ENCODE assay signal across 20 mouse cellular contexts in the genomic region with DNA sequence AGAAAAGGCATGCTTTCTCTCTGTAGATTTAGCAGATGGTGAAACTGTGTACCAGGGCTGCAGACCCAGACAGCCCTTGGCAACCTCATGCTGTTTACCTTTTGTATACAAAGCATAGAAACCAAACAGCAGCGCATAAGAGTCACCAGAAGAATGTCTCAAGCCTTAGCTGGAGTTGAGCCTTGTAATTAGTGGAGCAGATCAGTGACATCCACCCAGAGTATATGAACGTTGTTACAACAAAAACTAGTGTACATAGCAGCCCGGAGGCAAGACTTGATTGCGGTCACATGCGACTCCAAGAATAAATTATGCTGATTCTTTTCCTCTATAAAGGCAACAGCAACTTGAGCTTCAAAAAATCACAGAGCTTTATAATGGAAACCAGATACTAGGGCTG. TPM values are rescaled to one million over a fixed set of nuclear protein-coding genes. Genes with fewer than 3 reads are reported as not detected.
DNase-seq lines count a peak whose midpoint lies in the region; ATAC-seq lines count a peak whose summit lies in the region.
"Had no signal": no experiment of that assay in that cellular context is flagged by ENCODE, and none has a peak within 500 bp of the region (broad histone marks: within the 10 kb centered on the region; RNA-seq: fewer than 3 reads in every experiment).

No protein-coding gene starts in this region.

- ATAC-seq in kidney, embryonic 14.5 days (ENCODE audit: low FRiP score, low TSS enrichment) = no peak
- no peak for ATAC-seq in kidney, embryonic 16.5 days (ENCODE audit: low FRiP score, low TSS enrichment)
- ATAC-seq in embryonic facial prominence, embryonic 14.5 days (ENCODE audit: low read depth) = peak; percentile 62; the same call in 1 of the 2 replicates
- no peak for ATAC-seq in heart, embryonic 11.5 days (replicated peaks; ENCODE audit: insufficient number of reproducible peaks, low FRiP score, low TSS enrichment)
- ATAC-seq: forebrain, embryonic 16.5 days had no signal

- 74% methylated on average over 5 of the region's 5 CpGs for whole genome bisulfite sequencing in kidney, embryonic 14.5 days
- WGBS in kidney, embryonic 16.5 days = 68% methylated on average over 5 of the region's 5 CpGs
- WGBS in embryonic facial prominence, embryonic 14.5 days = 42% methylated on average over 5 of the region's 5 CpGs
- 83% methylated on average over 5 of the region's 5 CpGs for WGBS in heart, embryonic 11.5 days (ENCODE audit: insufficient replicate concordance)

- no peaks in the 10 kb centered on the region for H3K9me3 ChIP-seq in kidney, embryonic 14.5 days (ENCODE audit: control insufficient read depth, low read length)
- H3K9me3 ChIP-seq in kidney, embryonic 16.5 days (ENCODE audit: low read length) = no peaks in the 10 kb centered on the region
- H3K9me3 ChIP-seq in embryonic facial prominence, embryonic 14.5 days (ENCODE audit: control insufficient read depth, low read length) = no peaks in the 10 kb centered on the region
- no peaks in the 10 kb centered on the region for H3K9me3 ChIP-seq in heart, embryonic 11.5 days (replicated peaks; ENCODE audit: control insufficient read depth, low read length)
- H3K9me3 ChIP-seq: forebrain, embryonic 12.5 days; heart, embryonic 12.5 days; hindbrain, embryonic 10.5 days had no signal

- no peaks in the 10 kb centered on the region for H3K36me3 ChIP-seq in kidney, embryonic 14.5 days (ENCODE audit: control insufficient read depth, insufficient read depth, low read length)
- H3K36me3 ChIP-seq in kidney, embryonic 16.5 days (ENCODE audit: insufficient read depth, low read length) = no peaks in the 10 kb centered on the region
- H3K36me3 ChIP-seq in embryonic facial prominence, embryonic 14.5 days (ENCODE audit: control insufficient read depth, insufficient read depth, low read length) = no peaks in the 10 kb centered on the region
- H3K36me3 ChIP-seq in heart, embryonic 11.5 days (ENCODE audit: control insufficient read depth, insufficient read depth, low read length) = no peaks in the 10 kb centered on the region
- H3K36me3 ChIP-seq: forebrain, embryonic 12.5 days; heart, embryonic 12.5 days; hindbrain, embryonic 10.5 days had no signal

- DNase-seq in kidney, adult 18-20 months = peak; percentile 32
- peak; percentile 35 to 50 for DNase-seq in kidney, postnatal 25 days
- peak; percentile 50 for DNase-seq in embryonic facial prominence, embryonic 14.5 days (ENCODE audit: low spot score)
- no peak for DNase-seq in adrenal gland, postnatal 10 days
- DNase-seq: adrenal gland, adult 2 months; adrenal gland, postnatal 36 days; cerebellum, adult 2 months; cerebellum, postnatal 10 days; gastrocnemius, postnatal 14 days; heart, adult 2 months had no signal

- no peak overlapping the region for H3K9ac ChIP-seq in kidney, embryonic 14.5 days (ENCODE audit: low read depth, low read length)
- H3K9ac ChIP-seq in kidney, embryonic 16.5 days (replicated peaks; ENCODE audit: low read length) = no peak overlapping the region
- no peak overlapping the region for H3K9ac ChIP-seq in embryonic facial prominence, embryonic 14.5 days (ENCODE audit: low read depth, low read length)
- no peak overlapping the region for H3K9ac ChIP-seq in heart, embryonic 11.5 days (ENCODE audit: low read depth, low read length)
- H3K9ac ChIP-seq: forebrain, embryonic 12.5 days; heart, embryonic 12.5 days; hindbrain, embryonic 14.5 days had no signal

- H3K4me1 ChIP-seq in kidney, embryonic 14.5 days (ENCODE audit: control insufficient read depth, insufficient read depth, low read length) = no peaks in the 10 kb centered on the region
- no peaks in the 10 kb centered on the region for H3K4me1 ChIP-seq in kidney, embryonic 16.5 days (ENCODE audit: insufficient read depth, low read length)
- H3K4me1 ChIP-seq in embryonic facial prominence, embryonic 14.5 days (ENCODE audit: control insufficient read depth, insufficient read depth, low read length) = 0 out of 2 replicates have a peak, but pooled peaks cover 4% of the 10 kb centered on the region
- no peaks in the 10 kb centered on the region for H3K4me1 ChIP-seq in heart, embryonic 11.5 days (ENCODE audit: control insufficient read depth, insufficient read depth, low read length)
- H3K4me1 ChIP-seq: forebrain, embryonic 12.5 days; heart, embryonic 12.5 days; hindbrain, embryonic 10.5 days had no signal

- H3K27me3 ChIP-seq in kidney, embryonic 14.5 days (ENCODE audit: control insufficient read depth, insufficient read depth, low read length) = no peaks in the 10 kb centered on the region
- H3K27me3 ChIP-seq in kidney, embryonic 16.5 days (ENCODE audit: insufficient read depth, low read length) = no peaks in the 10 kb centered on the region
- no peaks in the 10 kb centered on the region for H3K27me3 ChIP-seq in embryonic facial prominence, embryonic 14.5 days (replicated peaks; ENCODE audit: control insufficient read depth, insufficient read depth, low read length)
- H3K27me3 ChIP-seq in heart, embryonic 11.5 days (ENCODE audit: control insufficient read depth, insufficient read depth, low read length) = no peaks in the 10 kb centered on the region
- H3K27me3 ChIP-seq: forebrain, embryonic 12.5 days; heart, embryonic 12.5 days had no signal

- no peak overlapping the region for H3K4me3 ChIP-seq in kidney, embryonic 14.5 days (ENCODE audit: low read length)
- no peak overlapping the region for H3K4me3 ChIP-seq in kidney, embryonic 16.5 days (ENCODE audit: low read length)
- H3K4me3 ChIP-seq in embryonic facial prominence, embryonic 14.5 days (ENCODE audit: low read depth, low read length) = no peak overlapping the region
- no peak overlapping the region for H3K4me3 ChIP-seq in heart, embryonic 11.5 days (ENCODE audit: low read depth, low read length)
- H3K4me3 ChIP-seq: forebrain, embryonic 12.5 days; heart, adult 2 months; heart, embryonic 12.5 days; hindbrain, embryonic 10.5 days had no signal

- no peak overlapping the region for H3K27ac ChIP-seq in kidney, embryonic 14.5 days (ENCODE audit: low read depth, low read length)
- H3K27ac ChIP-seq in kidney, embryonic 16.5 days (ENCODE audit: low read length) = no peak overlapping the region
- H3K27ac ChIP-seq in embryonic facial prominence, embryonic 14.5 days (replicated peaks; ENCODE audit: low read depth, low read length) = peak overlapping the region; percentile 64; the same call in 1 of the 2 replicates
- no peak overlapping the region for H3K27ac ChIP-seq in heart, embryonic 11.5 days (ENCODE audit: low read depth, low read length)
- H3K27ac ChIP-seq: forebrain, embryonic 12.5 days; heart, adult 2 months; hindbrain, embryonic 10.5 days; hindbrain, embryonic 14.5 days had no signal

- H3K4me2 ChIP-seq in kidney, embryonic 14.5 days (replicated peaks; ENCODE audit: low read depth, low read length) = no peak overlapping the region
- no peak overlapping the region for H3K4me2 ChIP-seq in kidney, embryonic 16.5 days (replicated peaks; ENCODE audit: low read depth, low read length)
- H3K4me2 ChIP-seq in embryonic facial prominence, embryonic 14.5 days (ENCODE audit: low read depth, low read length) = no peak overlapping the region
- H3K4me2 ChIP-seq in heart, embryonic 11.5 days = no peak overlapping the region
- H3K4me2 ChIP-seq: forebrain, embryonic 12.5 days; heart, embryonic 12.5 days; hindbrain, embryonic 14.5 days had no signal

RNA-seq across cellular contexts. Expression of gene Stmnd1, which starts 14.9 kb away (rescaled TPM):
- polyA plus RNA-seq in kidney, embryonic 14.5 days (2014; fragmentation: Nextera tagmentation; extraction: Ambion mirVana) = 0.47 and 0.57 TPM in 2 replicates
- polyA plus RNA-seq in kidney, embryonic 16.5 days (2015; fragmentation: Nextera tagmentation; extraction: Ambion mirVana) = 0.19 and 0.30 TPM in 2 replicates
- 0.80 and 0.86 TPM in 2 replicates for polyA plus RNA-seq in embryonic facial prominence, embryonic 14.5 days (2014; fragmentation: Nextera tagmentation; extraction: Ambion mirVana)
- under 1 TPM; 0.33 to 0.64 TPM for total RNA-seq in adrenal gland, postnatal 10 days (2021)
- 0.72 TPM in 1 of 2 replicates, not detected in the other for polyA plus RNA-seq in heart, embryonic 11.5 days (2014; fragmentation: Nextera tagmentation; extraction: Ambion mirVana)
- total RNA-seq: adrenal gland, adult 2 months; adrenal gland, postnatal 36 days; ES-E14 had no signal
- polyA plus RNA-seq: adrenal gland, adult 2 months; forebrain, embryonic 12.5 days; forebrain, embryonic 16.5 days; frontal cortex, adult 2 months; hindbrain, embryonic 10.5 days had no signal
